Mouse (Mus musculus): ENCODE data around the gene Sult3a1. TPM values are rescaled to one million over a fixed set of nuclear protein-coding genes. Genes with fewer than 3 reads are reported as not detected.

Sult3a1 gene
- not detected in 2 replicates for polyA plus RNA-seq (2015; fragmentation: Nextera tagmentation; extraction: Ambion mirVana)

- H3K9ac ChIP-seq (ENCODE audit: low read depth, low read length) = no peak within 1 kb of the TSS
- no peak within 1 kb of the TSS for H3K4me3 ChIP-seq (replicated peaks; ENCODE audit: low read depth, low read length)
- no peak for TF ChIP-seq CTCF (IDR thresholded peaks at IDR 0.05; ENCODE audit: low read depth)
- no peak for DNase-seq (ENCODE audit: low spot score)
- no peaks in the 10 kb centered on the region for H3K4me1 ChIP-seq (replicated peaks; ENCODE audit: insufficient read depth, low read length)
- H3K9me3 ChIP-seq (replicated peaks; ENCODE audit: low read length) = no peaks in the 10 kb centered on the region
- no peaks in the 10 kb centered on the region for H3K36me3 ChIP-seq (ENCODE audit: insufficient read depth, low read length)
- no peak within 1 kb of the TSS for H3K4me2 ChIP-seq (ENCODE audit: low read length)
- no peak for ATAC-seq (replicated peaks; ENCODE audit: low FRiP score, low read depth)
- no peak within 1 kb of the TSS for H3K27ac ChIP-seq
- no peaks in the 10 kb centered on the region for H3K27me3 ChIP-seq (ENCODE audit: insufficient read depth, low read length)
Observed at GRCm38 (mm10) chr10:33857421-33857820, at the start of gene Sult3a1. Gene Sult3a1, plus strand, starts transcription at chr10:33857721.

GRCm38 (mm10) chr10:33811807-33812206, 45.7 kb upstream of the Sult3a1 start:
- 12% methylated on average over 1 of the region's 1 CpGs for WGBS
- Histone ChIP-seq H3K36me3 (ENCODE audit: insufficient read depth, low read length) (no peaks in the 10 kb centered on the region), H3K4me3 (replicated peaks; ENCODE audit: low read depth, low read length) (no peak overlapping the region), H3K27ac (no peak overlapping the region), H3K4me2 (ENCODE audit: low read length) (no peak overlapping the region), H3K4me1 (replicated peaks; ENCODE audit: insufficient read depth, low read length) (no peaks in the 10 kb centered on the region), H3K9ac (ENCODE audit: low read depth, low read length) (no peak overlapping the region), H3K27me3 (ENCODE audit: insufficient read depth, low read length) (no peaks in the 10 kb centered on the region), H3K9me3 (replicated peaks; ENCODE audit: low read length) (no peaks in the 10 kb centered on the region)
- no peak for ATAC-seq (replicated peaks; ENCODE audit: low FRiP score, low read depth)
- no peak for TF ChIP-seq CTCF (IDR thresholded peaks at IDR 0.05; ENCODE audit: low read depth)
- no peak for DNase-seq (ENCODE audit: low spot score)

- ATAC-seq (replicated peaks; ENCODE audit: low FRiP score, low read depth) (no peak), DNase-seq (ENCODE audit: low spot score) (no peak)
- Histone ChIP-seq H3K4me2 (ENCODE audit: low read length) (no peak overlapping the region), H3K4me3 (replicated peaks; ENCODE audit: low read depth, low read length) (no peak overlapping the region), H3K9ac (ENCODE audit: low read depth, low read length) (no peak overlapping the region), H3K36me3 (ENCODE audit: insufficient read depth, low read length) (no peaks in the 10 kb centered on the region), H3K27me3 (ENCODE audit: insufficient read depth, low read length) (no peaks in the 10 kb centered on the region), H3K9me3 (replicated peaks; ENCODE audit: low read length) (no peaks in the 10 kb centered on the region), H3K27ac (no peak overlapping the region), H3K4me1 (replicated peaks; ENCODE audit: insufficient read depth, low read length) (no peaks in the 10 kb centered on the region)
- no peak for TF ChIP-seq CTCF (IDR thresholded peaks at IDR 0.05; ENCODE audit: low read depth)
Observed at GRCm38 (mm10) chr10:33814266-33814665, 43.3 kb upstream of the Sult3a1 start.

GRCm38 (mm10) chr10:33816923-33817322, 40.6 kb upstream of the Sult3a1 start:
- no peak for TF ChIP-seq CTCF (IDR thresholded peaks at IDR 0.05; ENCODE audit: low read depth)
- Histone ChIP-seq H3K4me1 (replicated peaks; ENCODE audit: insufficient read depth, low read length) (no peaks in the 10 kb centered on the region), H3K4me3 (replicated peaks; ENCODE audit: low read depth, low read length) (no peak overlapping the region), H3K9me3 (replicated peaks; ENCODE audit: low read length) (no peaks in the 10 kb centered on the region), H3K27me3 (ENCODE audit: insufficient read depth, low read length) (no peaks in the 10 kb centered on the region), H3K4me2 (ENCODE audit: low read length) (no peak overlapping the region), H3K9ac (ENCODE audit: low read depth, low read length) (no peak overlapping the region), H3K36me3 (ENCODE audit: insufficient read depth, low read length) (no peaks in the 10 kb centered on the region), H3K27ac (no peak overlapping the region)
- DNase-seq (ENCODE audit: low spot score) = no peak
- 32% methylated on average over 1 of the region's 1 CpGs for WGBS
- no peak for ATAC-seq (replicated peaks; ENCODE audit: low FRiP score, low read depth)

GRCm38 (mm10) chr10:33820892-33821291, 36.6 kb upstream of the Sult3a1 start:
- Histone ChIP-seq H3K4me2 (ENCODE audit: low read length) (no peak overlapping the region), H3K27me3 (ENCODE audit: insufficient read depth, low read length) (no peaks in the 10 kb centered on the region), H3K4me1 (replicated peaks; ENCODE audit: insufficient read depth, low read length) (no peaks in the 10 kb centered on the region), H3K9me3 (replicated peaks; ENCODE audit: low read length) (no peaks in the 10 kb centered on the region), H3K9ac (ENCODE audit: low read depth, low read length) (no peak overlapping the region), H3K4me3 (replicated peaks; ENCODE audit: low read depth, low read length) (no peak overlapping the region), H3K36me3 (ENCODE audit: insufficient read depth, low read length) (no peaks in the 10 kb centered on the region), H3K27ac (no peak overlapping the region)
- WGBS = 91% methylated on average over 3 of the region's 3 CpGs
- no peak for DNase-seq (ENCODE audit: low spot score)
- no peak for ATAC-seq (replicated peaks; ENCODE audit: low FRiP score, low read depth)
- TF ChIP-seq CTCF (IDR thresholded peaks at IDR 0.05; ENCODE audit: low read depth) = no peak

- Histone ChIP-seq H3K9ac (ENCODE audit: low read depth, low read length) (no peak overlapping the region), H3K4me3 (replicated peaks; ENCODE audit: low read depth, low read length) (no peak overlapping the region), H3K27me3 (ENCODE audit: insufficient read depth, low read length) (no peaks in the 10 kb centered on the region), H3K9me3 (replicated peaks; ENCODE audit: low read length) (no peaks in the 10 kb centered on the region), H3K27ac (no peak overlapping the region), H3K4me1 (replicated peaks; ENCODE audit: insufficient read depth, low read length) (no peaks in the 10 kb centered on the region), H3K4me2 (ENCODE audit: low read length) (no peak overlapping the region), H3K36me3 (ENCODE audit: insufficient read depth, low read length) (no peaks in the 10 kb centered on the region)
- WGBS = 65% methylated on average over 2 of the region's 2 CpGs
- DNase-seq (ENCODE audit: low spot score) (no peak), ATAC-seq (replicated peaks; ENCODE audit: low FRiP score, low read depth) (no peak)
- TF ChIP-seq CTCF (IDR thresholded peaks at IDR 0.05; ENCODE audit: low read depth) = no peak
Observed at GRCm38 (mm10) chr10:33865994-33866393, 8.5 kb downstream of the Sult3a1 start.

GRCm38 (mm10) chr10:33870441-33870840, 12.9 kb downstream of the Sult3a1 start:
- Histone ChIP-seq H3K27ac (no peak overlapping the region), H3K4me3 (replicated peaks; ENCODE audit: low read depth, low read length) (no peak overlapping the region), H3K4me1 (replicated peaks; ENCODE audit: insufficient read depth, low read length) (no peaks in the 10 kb centered on the region), H3K4me2 (ENCODE audit: low read length) (no peak overlapping the region), H3K27me3 (ENCODE audit: insufficient read depth, low read length) (no peaks in the 10 kb centered on the region), H3K36me3 (ENCODE audit: insufficient read depth, low read length) (no peaks in the 10 kb centered on the region), H3K9ac (ENCODE audit: low read depth, low read length) (no peak overlapping the region), H3K9me3 (replicated peaks; ENCODE audit: low read length) (no peaks in the 10 kb centered on the region)
- whole genome bisulfite sequencing = 6% methylated on average over 1 of the region's 1 CpGs
- ATAC-seq (replicated peaks; ENCODE audit: low FRiP score, low read depth) (no peak), DNase-seq (ENCODE audit: low spot score) (no peak)
- no peak for TF ChIP-seq CTCF (IDR thresholded peaks at IDR 0.05; ENCODE audit: low read depth)
